Mouse (Mus musculus) liver, embryonic 11.5 days (tissue): ENCODE data around the gene Sh3glb1. TPM values are rescaled to one million over a fixed set of nuclear protein-coding genes. Genes with fewer than 3 reads are reported as not detected.
"Not testable (repeated sequence)": the region's sequence is repeated elsewhere in the genome, so short reads cannot be mapped to it uniquely, and the experiment has no call there.

Experiments
- ATAC-seq: fragments of 200-750 bp; cut with Nextera tagmentation; replicated peaks from 2 replicates; pipeline ENCODE4 v1.8.0; 2017; ENCODE audit warnings: moderate number of reproducible peaks, mild to moderate bottlenecking, moderate TSS enrichment, moderate library complexity; ENCODE audit not compliant: low FRiP score
- DNase-seq: peaks from one replicate; pipeline ENCODE4 v3.0.0-alpha.2; 2017; ENCODE audit warnings: low spot score
- H3K27ac ChIP-seq: fragments of 300-500 bp; sonication (generic); 2 replicates; pipeline ENCODE4 v1.5.1; 2014; ENCODE audit warnings: mild to moderate bottlenecking, low read depth, low read length, control low read depth
- H3K27me3 ChIP-seq: fragments of 300-500 bp; sonication (generic); replicated peaks from 2 replicates; pipeline ENCODE4 v1.6.1; 2014; ENCODE audit warnings: low read length, mixed read lengths; ENCODE audit not compliant: control insufficient read depth, insufficient read depth
- H3K36me3 ChIP-seq: fragments of 300-500 bp; sonication (generic); 2 replicates; pipeline ENCODE4 v1.6.1; 2014; ENCODE audit warnings: mild to moderate bottlenecking, low read length, moderate library complexity, mixed read lengths; ENCODE audit not compliant: control insufficient read depth, insufficient read depth
- H3K4me1 ChIP-seq: fragments of 300-500 bp; sonication (generic); replicated peaks from 2 replicates; pipeline ENCODE4 v1.6.1; 2014; ENCODE audit warnings: low read length, mixed read lengths; ENCODE audit not compliant: control insufficient read depth, insufficient read depth
- H3K4me2 ChIP-seq: fragments of 300-500 bp; sonication (generic); 2 replicates; pipeline ENCODE4 v1.6.1; 2014; ENCODE audit warnings: mild to moderate bottlenecking, control low read depth, moderate library complexity
- H3K4me3 ChIP-seq: fragments of 300-500 bp; sonication (generic); 2 replicates; pipeline ENCODE4 v1.5.1; 2014; ENCODE audit warnings: low read depth, low read length, control low read depth
- H3K9ac ChIP-seq: fragments of 300-500 bp; sonication (generic); 2 replicates; pipeline ENCODE4 v1.6.1; 2014; ENCODE audit warnings: low read depth, low read length, control low read depth
- H3K9me3 ChIP-seq: fragments of 300-500 bp; sonication (generic); 2 replicates; pipeline ENCODE4 v1.6.1; 2016; ENCODE audit warnings: low read length, inconsistent platforms, mixed read lengths; ENCODE audit not compliant: control insufficient read depth
- WGBS: fragments of 180-500 bp; shearing (Covaris S2); extraction: QIAGEN DNeasy Blood & Tissue Kit; methylation state at CpG from one replicate; pipeline ENCODE4 v1.1.7; 2014; 5-methylcytosine and 5-hydroxymethylcytosine counted together
- polyA plus RNA-seq: library from polyadenylated mRNA; unstranded; fragments of >200 nt; fragmentation: Nextera tagmentation; extraction: Ambion mirVana; gene quantifications from 2 replicates; pipeline ENCODE4 v1.2.1, GENCODE M21; 2014

Sh3glb1 gene
- polyA plus RNA-seq, 1 experiment from 2014 or later = 100 TPM

DNA sequence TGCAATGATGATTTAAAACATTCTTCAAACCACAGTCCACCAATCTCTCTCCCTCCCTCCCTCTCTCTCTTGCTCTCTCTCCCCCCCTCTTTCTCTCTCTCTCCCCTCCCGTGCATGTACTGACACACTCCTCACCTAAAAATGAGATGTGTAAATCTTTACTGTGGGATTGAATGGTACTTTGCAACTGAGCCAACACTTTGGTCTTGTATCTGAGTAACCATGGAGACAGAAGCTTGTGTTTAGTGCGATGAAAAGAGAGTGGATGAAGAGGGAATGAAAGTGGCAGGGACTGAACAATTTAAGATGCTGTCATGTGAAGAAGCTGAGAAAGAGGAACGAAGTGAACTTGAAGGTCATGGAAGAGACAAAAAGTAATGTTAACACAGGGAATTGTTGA is 27.6 kb upstream of the Sh3glb1 start:
- not testable (repeated sequence) for H3K9ac ChIP-seq, H3K4me2 ChIP-seq, H3K9me3 ChIP-seq, H3K36me3 ChIP-seq, ATAC-seq, H3K4me3 ChIP-seq, H3K27ac ChIP-seq, DNase-seq, H3K4me1 ChIP-seq, H3K27me3 ChIP-seq
- WGBS = 59% methylated on average over 3 of the region's 3 CpGs

GRCm38 (mm10) chr3:144738396-144738795 is 18.3 kb upstream of the Sh3glb1 start:
- 58% methylated on average over 24 of the region's 24 CpGs for WGBS
- not testable (repeated sequence) for H3K4me3 ChIP-seq, H3K36me3 ChIP-seq, DNase-seq, H3K4me2 ChIP-seq, H3K4me1 ChIP-seq, ATAC-seq, H3K27ac ChIP-seq, H3K9me3 ChIP-seq, H3K27me3 ChIP-seq, H3K9ac ChIP-seq

- WGBS = 23% methylated on average over 9 of the region's 9 CpGs
- no peaks in the 10 kb centered on the region for H3K27me3 ChIP-seq
- no peak overlapping the region for H3K9ac ChIP-seq
- H3K4me1 ChIP-seq = no peaks in the 10 kb centered on the region
- DNase-seq (no peak), ATAC-seq (no peak)
- H3K4me3 ChIP-seq = no peak overlapping the region
- no peak overlapping the region for H3K27ac ChIP-seq
- H3K4me2 ChIP-seq = no peak overlapping the region
- H3K9me3 ChIP-seq = no peaks in the 10 kb centered on the region
- no peaks in the 10 kb centered on the region for H3K36me3 ChIP-seq
Observed at GRCm38 (mm10) chr3:144736831-144737230, 16.7 kb upstream of the Sh3glb1 start.

DNA sequence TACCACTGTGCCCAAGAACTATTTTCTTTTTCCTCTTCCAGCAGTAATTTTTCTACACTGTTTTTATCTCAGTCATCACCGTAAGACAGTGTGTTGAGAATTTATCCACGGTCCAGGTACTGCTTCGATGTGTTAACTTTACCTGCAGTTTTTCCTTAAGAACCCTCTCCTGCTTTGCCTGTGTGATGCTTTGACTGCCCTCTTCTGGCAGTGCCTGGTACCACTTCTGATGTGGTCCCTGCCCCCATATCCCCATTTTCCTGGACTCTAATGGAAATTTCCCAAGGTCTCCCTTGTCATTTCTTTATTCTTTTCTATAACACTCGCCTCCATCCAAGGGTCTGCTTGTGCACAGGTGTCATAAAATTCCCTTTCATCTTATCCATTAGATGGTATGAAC is 3.3 kb upstream of the Sh3glb1 start:
- no peak for ATAC-seq
- Histone ChIP-seq H3K27me3 (no peaks in the 10 kb centered on the region), H3K4me1 (peaks cover 13% of the 10 kb centered on the region), H3K27ac (no peak overlapping the region), H3K9me3 (no peaks in the 10 kb centered on the region), H3K4me3 (no peak overlapping the region), H3K36me3 (no peaks in the 10 kb centered on the region), H3K9ac (no peak overlapping the region), H3K4me2 (no peak overlapping the region)
- no peak for DNase-seq
- 40% methylated on average over 4 of the region's 4 CpGs for WGBS

GRCm38 (mm10) chr3:144722566-144722965 is 2.4 kb upstream of the Sh3glb1 start:
- peak overlapping the region; percentile 7; the same call in 1 of the 2 replicates for H3K27ac ChIP-seq
- not testable (repeated sequence) for ATAC-seq, H3K36me3 ChIP-seq

GRCm38 (mm10) chr3:144721860-144722256 is 1.7 kb upstream of the Sh3glb1 start:
- H3K9me3 ChIP-seq = no peaks in the 10 kb centered on the region
- H3K4me3 ChIP-seq = peak overlapping the region; percentile 27; the same call in 1 of the 2 replicates
- H3K36me3 ChIP-seq = no peaks in the 10 kb centered on the region
- peak overlapping the region; percentile 87 for H3K27ac ChIP-seq
- peaks cover 21% of the 10 kb centered on the region for H3K4me1 ChIP-seq
- 57% methylated on average over 9 of the region's 9 CpGs for WGBS
- ATAC-seq (no peak), DNase-seq (no peak)
- H3K27me3 ChIP-seq = no peaks in the 10 kb centered on the region
- H3K4me2 ChIP-seq = peak overlapping the region; percentile 64
- H3K9ac ChIP-seq = peak overlapping the region; percentile 56; the same call in 1 of the 2 replicates

More at GRCm38 (mm10) chr3:144722566-144722965, 2.4 kb upstream of the Sh3glb1 start:
- H3K9ac ChIP-seq, H3K4me3 ChIP-seq, H3K4me2 ChIP-seq, H3K27me3 ChIP-seq, H3K9me3 ChIP-seq, DNase-seq: not testable (repeated sequence)
- H3K4me1 ChIP-seq = peaks cover 20% of the 10 kb centered on the region
- WGBS = 90% methylated on average over 3 of the region's 3 CpGs

- H3K4me2 ChIP-seq = peak overlapping the region; percentile 64
- peak overlapping the region; percentile 59 for H3K9ac ChIP-seq
- DNase-seq = no peak
- H3K9me3 ChIP-seq = no peaks in the 10 kb centered on the region
- no peaks in the 10 kb centered on the region for H3K27me3 ChIP-seq
- peaks cover 21% of the 10 kb centered on the region for H3K4me1 ChIP-seq
- H3K36me3 ChIP-seq = no peaks in the 10 kb centered on the region
- H3K4me3 ChIP-seq = peak overlapping the region; percentile 89
- 65% methylated on average over 10 of the region's 10 CpGs for WGBS
- ATAC-seq = peak; percentile 23
- peak overlapping the region; percentile 87 for H3K27ac ChIP-seq
Observed at GRCm38 (mm10) chr3:144721077-144721859, 1.1 kb upstream of the Sh3glb1 start.

DNA sequence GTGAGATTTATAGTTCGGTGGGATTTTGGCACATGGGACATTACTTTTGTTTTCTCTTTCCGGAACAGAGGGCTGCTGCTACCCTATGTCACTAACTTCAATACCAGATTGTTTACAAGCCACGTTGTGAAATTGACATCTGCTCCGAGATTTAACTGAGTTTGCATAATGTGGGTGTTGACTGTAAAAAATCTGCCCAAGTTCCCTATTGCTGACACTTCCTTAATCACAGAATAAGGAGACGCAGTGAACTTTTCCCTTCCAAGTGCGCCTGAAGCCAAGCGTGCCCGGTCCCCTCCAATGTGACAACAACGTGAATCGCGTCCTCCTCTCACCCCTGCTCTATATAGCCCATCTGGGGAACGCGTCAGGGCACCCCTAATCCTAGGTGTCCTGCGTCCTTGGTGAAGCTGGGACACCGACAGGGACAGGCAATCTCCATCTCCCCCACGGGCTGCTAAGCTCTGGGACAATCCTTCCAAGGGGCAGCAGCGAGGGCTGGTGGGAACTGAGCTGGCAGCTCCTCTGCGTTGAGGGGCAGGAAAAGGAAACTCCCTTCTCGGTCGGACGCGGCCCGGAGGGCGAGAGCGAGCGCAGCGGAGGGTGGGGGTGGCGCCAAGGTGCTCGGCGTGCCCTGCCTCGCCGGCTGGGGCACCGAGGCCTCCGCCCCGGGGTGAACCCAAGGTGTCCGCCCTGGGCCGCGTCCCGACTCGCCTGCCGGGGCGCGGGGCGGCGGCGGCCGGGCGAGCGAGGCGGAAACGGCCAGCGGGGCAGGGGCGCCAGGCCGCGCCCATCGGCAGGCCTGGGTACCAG is 841 bp downstream of the Sh3glb1 start:
- no peaks in the 10 kb centered on the region for H3K36me3 ChIP-seq
- H3K4me3 ChIP-seq = peak overlapping the region; percentile 89
- ATAC-seq = peak; percentile 57
- peak overlapping the region; percentile 93 for H3K9ac ChIP-seq
- H3K9me3 ChIP-seq = no peaks in the 10 kb centered on the region
- WGBS = under 1% methylated on average over 48 of the region's 56 CpGs
- H3K27ac ChIP-seq = peak overlapping the region; percentile 99
- no peaks in the 10 kb centered on the region for H3K27me3 ChIP-seq
- peak; percentile 73 for DNase-seq
- peaks cover 24% of the 10 kb centered on the region for H3K4me1 ChIP-seq
- H3K4me2 ChIP-seq = peak overlapping the region; percentile 75
